Mouse (Mus musculus) cerebellum, adult (tissue): ENCODE measurements at regions not wholly inside any gene's neighbourhood (a gene's known extent, or its start where the extent isn't known, plus 50 kb on each side); places are given as distances from the start of the nearest gene placed in this dataset.

Experiments
- ATAC-seq: cut with Nextera tagmentation; 2 replicates; pipeline ENCODE4 v1.9.2; 2017; ENCODE audit warnings: mild to moderate bottlenecking, moderate library complexity, mixed read lengths; ENCODE audit not compliant: insufficient number of reproducible peaks, low FRiP score, low TSS enrichment

GRCm38 (mm10) chrX:21293666-21294065 lies 118.2 kb upstream of the Gm21876 start:
- no peak for ATAC-seq

GRCm38 (mm10) chrX:21295460-21295859 lies 120.0 kb upstream of the Gm21876 start:
- no peak for ATAC-seq

DNA sequence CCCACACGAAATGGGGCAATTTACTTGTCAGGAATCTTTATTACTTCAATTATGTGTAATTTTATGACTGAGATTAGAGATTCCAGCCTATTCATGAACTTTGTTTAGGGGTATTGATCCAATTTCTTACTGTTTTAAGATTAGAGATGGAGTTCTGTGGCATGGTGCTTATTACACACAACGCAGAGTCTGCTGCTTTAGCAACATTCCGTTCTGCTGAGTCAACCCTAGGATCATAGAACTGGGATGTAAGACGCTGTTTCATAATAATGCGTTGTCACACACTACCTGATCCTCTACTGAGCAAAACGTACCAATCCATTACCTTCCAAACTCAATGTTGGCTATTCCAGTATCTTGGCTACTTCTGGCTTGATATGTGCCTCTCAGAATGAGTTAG lies 121.9 kb upstream of the Gm21876 start:
- ATAC-seq: no peak

DNA sequence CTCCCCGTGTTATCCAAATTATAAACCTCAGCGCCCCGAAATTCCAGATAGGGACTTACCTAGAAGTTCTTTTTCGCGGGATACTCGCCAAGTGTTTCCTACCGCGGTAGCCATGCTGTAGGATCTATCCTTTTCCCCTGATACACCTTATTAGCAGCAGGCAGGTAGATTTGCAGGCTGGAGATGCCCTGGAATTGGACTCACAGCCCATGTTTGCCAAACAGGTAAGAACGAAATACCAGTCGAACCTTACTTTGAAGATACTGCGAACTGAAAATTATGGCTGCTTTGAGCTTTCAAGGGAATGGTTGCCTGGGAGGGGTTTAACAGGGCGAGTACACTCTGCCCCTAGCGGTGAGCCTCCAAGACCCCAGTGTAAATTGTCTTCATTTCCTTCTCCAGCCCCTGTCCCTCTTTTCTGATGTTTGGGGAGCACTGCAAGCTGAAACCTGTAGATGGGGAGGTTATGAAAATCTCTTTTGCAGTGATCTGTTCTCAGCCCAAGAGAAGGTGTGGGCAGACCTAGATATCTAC lies 149.8 kb upstream of the Agtr2 start:
- no peak for ATAC-seq

- no peak for ATAC-seq
These were observed 139.9 kb upstream of the Agtr2 start for GRCm38 (mm10) chrX:21344397-21344796.

- no peak for ATAC-seq
These were observed 133.8 kb upstream of the Agtr2 start for GRCm38 (mm10) chrX:21350503-21350902.

DNA sequence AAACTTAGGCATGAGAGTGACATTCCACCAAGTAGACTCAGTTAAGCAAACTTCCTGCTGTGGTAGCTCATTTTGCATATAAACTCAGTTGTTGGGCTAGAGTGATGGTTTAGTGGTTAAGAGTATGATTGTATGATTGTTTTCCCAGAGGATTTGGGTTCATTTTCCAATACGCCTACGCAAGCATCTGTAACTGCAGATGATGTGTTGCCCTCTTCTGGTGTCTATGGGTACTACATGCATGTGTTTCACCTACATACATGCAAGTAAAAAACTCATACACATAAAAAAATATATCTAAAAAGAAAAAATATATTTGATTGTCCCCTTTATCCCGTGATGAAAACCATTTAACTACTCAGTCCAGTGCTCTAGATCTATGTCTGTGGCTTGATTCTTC lies 132.0 kb upstream of the Agtr2 start:
- ATAC-seq: no peak

GRCm38 (mm10) chrX:21360771-21361667 lies 123.3 kb upstream of the Agtr2 start:
- ATAC-seq: peak; percentile 85

- ATAC-seq: no peak
These were observed 99.1 kb upstream of the Agtr2 start for GRCm38 (mm10) chrX:21385221-21385620.

- no peak for ATAC-seq
These were observed 94.4 kb upstream of the Agtr2 start for GRCm38 (mm10) chrX:21389992-21390391.

- no peak for ATAC-seq
These were observed 91.1 kb upstream of the Agtr2 start for GRCm38 (mm10) chrX:21393212-21393611.

- no peak for ATAC-seq
These were observed 59.5 kb upstream of the Agtr2 start for GRCm38 (mm10) chrX:21424797-21425196.

GRCm38 (mm10) chrX:21428081-21428480 lies 56.3 kb upstream of the Agtr2 start:
- ATAC-seq: no peak

DNA sequence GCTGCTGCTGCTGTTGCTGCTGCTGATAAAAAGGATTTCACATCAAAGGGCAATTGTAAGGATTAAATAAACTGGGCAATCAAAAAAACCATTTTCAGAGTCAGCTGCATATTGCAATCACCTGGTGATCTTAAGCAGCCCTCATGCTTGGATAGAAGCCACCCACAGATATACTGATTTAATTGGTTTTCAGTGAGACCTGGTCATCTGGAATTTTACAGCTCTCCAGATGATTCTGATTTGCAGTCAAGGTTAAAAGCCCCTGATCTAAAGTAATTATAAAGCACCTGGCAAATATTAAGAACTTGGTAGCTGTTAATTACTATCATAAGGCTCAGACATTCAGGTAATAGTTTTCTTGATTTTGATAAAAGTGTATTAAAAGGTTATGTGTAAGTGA lies 50.8 kb upstream of the Agtr2 start:
- no peak for ATAC-seq
